Mouse (Mus musculus) kidney, adult 2 months (tissue): ENCODE data around the gene Rdh5. TPM values are rescaled to one million over a fixed set of nuclear protein-coding genes. Genes with fewer than 3 reads are reported as not detected.

Experiments
- DNase-seq: peaks from one replicate; pipeline ENCODE4 v3.0.0; 2021
- H3K27ac ChIP-seq: fragments of 200-500 bp; 2 replicates; pipeline ENCODE4 v1.5.1; 2012; ENCODE audit warnings: low read depth, low read length, control low read depth, inconsistent platforms; ENCODE audit not compliant: insufficient read depth
- H3K27me3 ChIP-seq: fragments of 200-500 bp; replicated peaks from 2 replicates; pipeline ENCODE4 v1.6.1; 2012; ENCODE audit warnings: mild to moderate bottlenecking, moderate library complexity, low read length, inconsistent platforms; ENCODE audit not compliant: control insufficient read depth, insufficient read depth
- H3K36me3 ChIP-seq: fragments of 200-500 bp; 2 replicates; pipeline ENCODE4 v1.6.1; 2012; ENCODE audit warnings: mild to moderate bottlenecking, moderate library complexity, low read length, inconsistent platforms; ENCODE audit not compliant: control insufficient read depth, insufficient read depth
- H3K4me1 ChIP-seq: fragments of 200-500 bp; 2 replicates; pipeline ENCODE4 v1.6.1; 2011; ENCODE audit warnings: low read length; ENCODE audit not compliant: control insufficient read depth, insufficient read depth
- H3K4me3 ChIP-seq: fragments of 200-500 bp; 2 replicates; pipeline ENCODE4 v1.5.1; 2011; ENCODE audit warnings: mild to moderate bottlenecking, low read depth, low read length, control low read depth; ENCODE audit not compliant: insufficient read depth
- CTCF ChIP-seq: fragments of 200-500 bp; conservative IDR thresholded peaks from 2 replicates; pipeline ENCODE4 v1.5.1; 2011; ENCODE audit warnings: low read depth, mild to moderate bottlenecking, control low read depth, low read length, moderate library complexity, mixed read lengths; ENCODE audit not compliant: insufficient read depth, insufficient read length
- POLR2A ChIP-seq: fragments of 200-500 bp; IDR thresholded peaks from one replicate; pipeline ENCODE4 v1.6.1; 2011; ENCODE audit warnings: low read depth, low read length, control low read depth
- WGBS: fragments of 180-500 bp; shearing (Covaris S2); methylation state at CpG from one replicate; pipeline ENCODE4 v1.1.7; 2018; 5-methylcytosine and 5-hydroxymethylcytosine counted together
- polyA plus RNA-seq: library from polyadenylated mRNA; depleted of rRNA; stranded (reverse); fragments of >200 nt; gene quantifications from 2 replicates; pipeline ENCODE4 v1.2.3, GENCODE M21; 2012

Gene Rdh5
- polyA plus RNA-seq, 1 experiment = 38.9 TPM

DNA sequence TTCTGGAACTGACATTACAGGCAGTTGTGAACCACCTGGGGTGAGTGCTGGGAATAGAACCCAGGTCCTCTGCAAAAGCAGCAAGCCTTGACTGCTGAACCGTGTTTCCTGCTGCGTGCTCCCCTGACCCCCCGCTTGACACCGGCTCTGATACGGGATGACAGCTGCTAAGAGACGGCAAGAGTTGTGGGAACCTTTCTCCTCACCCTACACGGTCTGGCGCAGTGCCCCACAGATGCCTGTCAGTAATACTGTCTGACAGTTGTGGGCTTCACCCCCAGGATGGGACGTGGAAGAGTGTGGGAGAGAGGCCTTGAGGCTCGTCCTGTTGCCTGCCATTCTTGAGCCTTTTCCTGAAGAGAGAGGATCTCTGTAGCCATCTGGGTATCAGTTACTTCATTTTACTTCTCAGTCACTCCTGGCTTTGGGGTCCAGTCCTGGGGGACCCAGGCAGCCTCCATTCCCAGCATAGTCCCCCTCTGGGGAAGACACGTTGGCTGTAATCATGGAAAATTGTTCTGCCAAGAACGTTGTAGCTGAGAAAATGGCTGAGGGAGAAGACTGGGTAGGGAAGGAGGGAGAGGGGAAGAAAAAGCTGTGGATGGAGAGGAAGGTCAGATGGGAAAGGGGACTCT lies 15.2 kb upstream of the Rdh5 start:
- no peak for DNase-seq
- 70% methylated on average over 12 of the region's 12 CpGs for WGBS

DNA sequence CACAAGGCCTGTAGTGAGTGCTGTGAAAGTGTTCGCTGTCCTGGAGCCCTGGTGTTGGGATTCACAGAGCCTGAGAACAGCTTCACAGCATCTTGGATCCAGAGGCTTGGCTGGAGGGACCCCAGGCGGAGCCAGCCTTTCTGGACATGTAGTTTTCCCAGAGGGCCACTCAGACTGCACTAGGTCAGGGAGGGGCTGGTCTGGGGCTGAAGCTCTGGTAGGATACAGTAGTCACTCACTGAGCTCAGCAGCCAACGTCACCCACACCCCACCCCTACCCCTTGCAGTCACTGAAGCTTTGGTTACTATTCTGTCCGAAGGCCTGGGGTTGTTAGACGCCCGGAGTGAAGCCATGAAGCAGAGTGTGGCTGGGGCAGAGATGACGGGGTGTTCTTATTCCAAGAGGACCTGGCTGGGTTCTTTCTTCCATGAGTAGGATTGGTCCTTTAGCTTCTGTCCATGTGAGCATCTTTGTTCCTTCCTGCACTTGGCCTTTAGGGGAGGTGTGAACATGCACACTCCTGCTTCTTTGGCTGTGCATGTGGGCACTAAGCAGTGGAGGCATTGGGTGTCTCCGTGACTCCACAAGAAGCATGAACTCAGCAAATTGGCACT lies 13.2 kb upstream of the Rdh5 start:
- H3K4me3 ChIP-seq = no peak overlapping the region
- no peak for TF ChIP-seq POLR2A
- no peak for TF ChIP-seq CTCF

More for the DNA sequence above, 15.2 kb upstream of the Rdh5 start:
- TF ChIP-seq CTCF = no peak
- no peak for TF ChIP-seq POLR2A
- no peaks in the 10 kb centered on the region for H3K27me3 ChIP-seq
- no peak overlapping the region for H3K27ac ChIP-seq
- H3K4me1 ChIP-seq = peaks cover 14% of the 10 kb centered on the region
- H3K36me3 ChIP-seq = no peaks in the 10 kb centered on the region
- no peak overlapping the region for H3K4me3 ChIP-seq

DNA sequence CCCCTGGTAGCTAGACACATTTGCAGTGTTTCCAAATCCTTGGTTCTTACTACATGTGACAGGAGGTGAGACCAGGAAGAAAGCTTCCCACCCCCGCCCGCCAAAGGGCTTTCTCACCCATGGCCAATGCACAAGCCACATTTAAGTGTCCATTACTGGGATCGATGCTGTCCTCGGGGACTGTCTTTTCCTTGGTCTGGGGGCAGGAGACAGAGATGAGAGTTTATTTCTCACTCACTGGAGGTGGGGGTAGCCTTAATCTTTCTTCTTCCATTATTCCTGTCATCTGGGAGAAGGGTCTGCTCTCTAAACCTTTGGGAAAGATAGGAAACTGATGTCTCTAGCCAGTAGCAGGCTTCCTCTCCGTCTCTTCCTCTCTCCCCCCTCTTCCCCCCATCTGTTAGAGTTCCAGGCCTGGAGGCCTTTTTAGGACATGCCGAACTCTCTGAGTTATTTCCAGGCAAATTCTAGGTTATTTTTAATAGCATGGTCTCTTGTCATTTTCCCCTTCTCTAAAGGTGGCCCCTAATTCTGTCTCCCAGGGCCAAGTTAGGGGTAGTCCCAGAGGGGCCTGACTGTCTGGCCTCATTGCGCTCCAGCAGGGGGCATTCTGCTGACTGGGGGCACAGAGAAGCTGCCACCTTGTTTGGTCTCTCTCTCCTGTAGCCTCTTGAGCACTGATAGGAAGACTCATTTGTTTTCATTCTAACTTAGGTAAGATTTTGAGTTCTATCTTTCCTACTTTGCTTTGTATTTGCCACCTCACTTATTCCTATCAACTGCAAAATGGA lies 12.5 kb upstream of the Rdh5 start:
- H3K27me3 ChIP-seq = no peaks in the 10 kb centered on the region
- H3K27ac ChIP-seq = no peak overlapping the region
- peaks cover 14% of the 10 kb centered on the region for H3K4me1 ChIP-seq
- no peaks in the 10 kb centered on the region for H3K36me3 ChIP-seq
- no peak overlapping the region for H3K4me3 ChIP-seq
- no peak for DNase-seq
- TF ChIP-seq CTCF = no peak
- TF ChIP-seq POLR2A = no peak
- 72% methylated on average over 7 of the region's 7 CpGs for WGBS

More for the DNA sequence above, 13.2 kb upstream of the Rdh5 start:
- Histone ChIP-seq H3K4me1 (peaks cover 14% of the 10 kb centered on the region), H3K27ac (no peak overlapping the region), H3K36me3 (no peaks in the 10 kb centered on the region), H3K27me3 (no peaks in the 10 kb centered on the region)
- DNase-seq = no peak
- 82% methylated on average over 8 of the region's 8 CpGs for WGBS

DNA sequence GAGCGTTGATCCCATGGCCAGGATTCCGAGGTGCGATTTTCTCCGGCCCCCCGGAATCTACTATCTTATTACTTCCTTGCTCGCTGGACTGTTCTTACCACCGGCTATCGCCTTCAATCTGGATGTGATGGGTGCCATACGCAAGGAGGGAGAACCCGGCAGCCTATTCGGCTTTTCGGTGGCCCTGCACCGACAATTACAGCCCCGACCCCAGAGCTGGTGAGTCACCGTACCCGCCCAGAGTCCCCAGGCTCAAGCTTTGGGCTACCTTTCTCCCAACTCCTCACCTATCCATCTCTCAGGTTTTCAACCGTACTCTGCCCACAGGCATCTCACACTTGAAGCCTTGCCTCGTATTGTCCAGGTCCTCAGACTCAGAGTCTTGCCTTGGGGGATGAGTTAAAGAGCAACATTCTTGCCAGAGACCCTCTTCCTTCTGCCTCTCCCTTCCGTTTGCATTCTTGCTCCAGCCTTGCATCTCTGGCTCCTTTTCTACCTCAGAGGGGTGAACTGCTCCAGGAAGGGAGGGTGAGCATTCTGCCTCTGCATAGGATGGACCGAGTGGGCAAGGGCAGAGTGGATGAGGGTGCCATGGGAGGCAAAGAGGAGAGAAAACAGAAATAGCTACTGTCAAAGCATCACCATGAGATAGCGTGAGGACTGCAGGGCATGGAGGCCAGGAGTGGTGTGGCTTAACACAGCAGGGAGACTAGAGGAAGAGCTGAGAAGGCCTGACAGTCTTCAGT lies 11.5 kb upstream of the Rdh5 start:
- TF ChIP-seq POLR2A (no peak), CTCF (no peak)
- 6% methylated on average over 21 of the region's 21 CpGs for WGBS
- Histone ChIP-seq H3K36me3 (no peaks in the 10 kb centered on the region), H3K4me3 (peak overlapping the region; percentile 44), H3K27ac (no peak overlapping the region), H3K4me1 (peaks cover 13% of the 10 kb centered on the region), H3K27me3 (no peaks in the 10 kb centered on the region)
- no peak for DNase-seq

DNA sequence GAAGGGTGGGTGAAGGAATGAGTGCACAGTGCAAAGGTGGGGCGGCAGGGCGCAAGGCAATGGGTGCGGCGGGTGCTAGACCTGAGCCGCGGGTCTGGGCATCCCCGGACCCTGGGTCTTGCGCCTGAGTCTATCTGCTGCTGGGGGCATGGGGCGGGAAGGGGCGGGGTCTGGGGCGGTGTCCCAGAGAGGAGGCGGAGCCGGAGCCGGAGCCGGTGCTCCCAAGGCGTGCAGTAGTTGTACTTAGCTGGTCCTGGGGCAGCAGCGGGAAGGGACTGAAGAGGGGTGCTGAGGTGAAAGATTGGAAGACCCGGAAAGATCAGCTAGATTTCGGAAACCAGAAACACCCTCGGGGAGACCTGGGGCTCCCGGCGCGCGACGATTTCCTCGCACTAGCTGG lies 10.9 kb upstream of the Rdh5 start, which contains the start of gene Itga7:
Gene Itga7, plus strand, starts transcription at position 245 of the 400 bp plus-strand sequence.
- DNase-seq = peak; percentile 53
- no peaks in the 10 kb centered on the region for H3K27me3 ChIP-seq
- no peak for TF ChIP-seq POLR2A
- TF ChIP-seq CTCF = no peak
- no peak within 1 kb of the TSS for H3K27ac ChIP-seq
- no peaks in the 10 kb centered on the region for H3K36me3 ChIP-seq
- WGBS = 3% methylated on average over 26 of the region's 26 CpGs
- H3K4me3 ChIP-seq = peak within 1 kb of the TSS; percentile 44
- peaks cover 10% of the 10 kb centered on the region for H3K4me1 ChIP-seq

DNA sequence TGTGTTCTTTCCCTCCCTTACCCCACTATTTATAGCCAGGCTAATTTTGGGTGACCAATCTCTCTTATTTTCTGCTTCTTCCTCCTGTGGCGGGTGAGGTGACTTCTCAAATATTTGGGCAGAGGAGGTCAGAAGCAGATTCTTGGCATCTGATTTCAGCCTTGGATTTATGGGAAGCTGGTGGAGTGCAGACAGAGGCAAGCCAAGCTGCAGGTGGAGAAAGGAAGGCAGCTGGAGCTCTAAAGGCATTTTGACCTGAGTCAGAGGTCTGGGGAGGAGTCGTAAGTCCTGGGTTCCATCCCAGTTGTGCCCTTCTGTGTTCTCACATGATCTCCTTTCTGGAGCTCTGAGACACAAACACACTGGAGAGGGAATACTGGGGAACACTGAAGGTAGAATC lies 8.8 kb upstream of the Rdh5 start:
- no peak overlapping the region for H3K27ac ChIP-seq
- TF ChIP-seq CTCF = no peak
- no peak for TF ChIP-seq POLR2A
- no peak for DNase-seq
- H3K36me3 ChIP-seq = no peaks in the 10 kb centered on the region
- H3K4me3 ChIP-seq = no peak overlapping the region
- no peaks in the 10 kb centered on the region for H3K27me3 ChIP-seq
- H3K4me1 ChIP-seq = peaks cover 6% of the 10 kb centered on the region; the same call in 1 of the 2 replicates
- 38% methylated on average over 2 of the region's 2 CpGs for WGBS
